Mouse (Mus musculus): ENCODE measurements around the gene Tle3.

- TF ChIP-seq CTCF (IDR thresholded peaks at IDR 0.05; ENCODE audit: low read depth, low read length) (no peak), POLR2A (IDR thresholded peaks at IDR 0.05; ENCODE audit: borderline replicate concordance, low read depth, low read length) (no peak)
Measured at GRCm38 (mm10) chr9:61375002-61375401, 2.8 kb downstream of the Tle3 start.

Measured in bone marrow macrophage, adult 2 months (primary cell).